Mouse (Mus musculus): Measurements from ENCODE around the gene Calhm1.
A peak's percentile ranks its signal among the peaks of the same experiment; 100 is the strongest.

DNA sequence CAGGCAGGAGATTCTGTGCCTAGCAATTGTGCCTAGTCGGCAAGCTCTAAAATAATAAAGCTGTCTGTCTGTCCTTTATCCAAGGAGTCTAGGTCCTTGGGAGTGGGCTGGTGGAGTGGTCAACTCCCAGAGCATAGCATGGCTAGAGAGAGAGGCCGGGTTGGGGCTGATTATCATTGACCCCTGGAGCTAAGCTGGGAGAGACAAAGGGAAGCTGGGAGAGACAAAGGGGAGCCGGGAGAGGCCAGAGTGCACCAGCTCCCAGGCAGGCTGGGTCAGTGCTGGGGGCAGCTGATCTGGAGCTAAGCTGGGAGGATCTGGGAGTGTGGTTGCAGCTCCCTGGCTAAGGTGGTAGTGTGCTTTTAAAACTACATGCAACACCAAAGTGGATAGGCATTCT, 22.7 kb upstream of the Calhm1 start:
- TF ChIP-seq CTCF (IDR thresholded peaks at IDR 0.05; ENCODE audit: low read depth, low read length), result no peak
- no peak for TF ChIP-seq POLR2A (IDR thresholded peaks at IDR 0.05; ENCODE audit: insufficient read depth, low read length)
- TF ChIP-seq EP300 (IDR thresholded peaks at IDR 0.05; ENCODE audit: insufficient read depth, low read depth, low read length), result peak; percentile 71; the same call in 1 of the 2 replicates

All from ES-Bruce4 (cell line).